7 mouse cellular contexts compared by ENCODE assay signal in the genomic region with DNA sequence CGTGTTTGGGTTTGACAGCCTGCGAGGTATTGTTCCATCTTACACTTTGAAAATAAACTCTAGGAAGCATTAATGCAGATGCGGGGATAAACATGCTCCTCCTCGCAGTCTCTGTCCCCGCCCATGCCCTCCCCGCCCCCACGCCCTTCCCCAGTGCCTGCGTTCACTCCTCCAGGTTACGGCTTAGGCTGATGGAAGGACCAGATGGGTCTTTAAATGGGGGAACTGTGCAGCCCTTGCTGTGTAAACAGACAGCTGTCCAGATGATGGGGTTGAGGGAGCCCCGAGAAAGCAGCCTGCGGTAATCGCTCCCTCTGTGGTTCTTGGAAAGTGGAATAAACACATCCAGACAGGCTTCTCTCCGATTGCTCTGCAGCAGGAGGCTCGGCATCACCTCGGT.
DNase-seq lines count a peak whose midpoint lies in the region; ATAC-seq lines count a peak whose summit lies in the region.

No protein-coding gene starts in this region.

- no peaks in the 10 kb centered on the region for H3K9me3 ChIP-seq in hindbrain, embryonic 14.5 days (ENCODE audit: control insufficient read depth, low read length)
- no peaks in the 10 kb centered on the region for H3K9me3 ChIP-seq in midbrain, embryonic 12.5 days

- peaks cover 25% of the 10 kb centered on the region for H3K4me1 ChIP-seq in hindbrain, embryonic 14.5 days (replicated peaks; ENCODE audit: control insufficient read depth, insufficient read depth, low read length)
- H3K4me1 ChIP-seq in midbrain, embryonic 12.5 days, result peaks cover 27% of the 10 kb centered on the region

- intact Hi-C loops in left cerebral cortex, postnatal 36 days (cut with DNase I), result no loop called here

- H3K9ac ChIP-seq in hindbrain, embryonic 14.5 days, result no peak overlapping the region; the same call in 1 of the 2 replicates
- peak overlapping the region; percentile 26; the same call in 1 of the 2 replicates for H3K9ac ChIP-seq in midbrain, embryonic 12.5 days (replicated peaks)

- no peak overlapping the region for H3K4me3 ChIP-seq in hindbrain, embryonic 14.5 days (replicated peaks; ENCODE audit: low read length)
- peak overlapping the region; percentile 19 for H3K4me3 ChIP-seq in midbrain, embryonic 12.5 days

- H3K27ac ChIP-seq in hindbrain, embryonic 14.5 days, result no peak overlapping the region
- H3K27ac ChIP-seq in midbrain, embryonic 12.5 days (replicated peaks), result peak overlapping the region; percentile 60

- H3K27me3 ChIP-seq in hindbrain, embryonic 14.5 days (ENCODE audit: control insufficient read depth, insufficient read depth, low read length), result no peaks in the 10 kb centered on the region
- peaks cover 26% of the 10 kb centered on the region for H3K27me3 ChIP-seq in midbrain, embryonic 12.5 days

- ATAC-seq in common myeloid progenitor, adult 5-6 weeks (replicated peaks; ENCODE audit: low read depth, poor library complexity, severe bottlenecking), result peak; percentile 19; the same call in 1 of the 2 replicates
- ATAC-seq in hindbrain, embryonic 14.5 days (ENCODE audit: low FRiP score), result no peak
- peak; percentile 72 for ATAC-seq in midbrain, embryonic 12.5 days (ENCODE audit: low FRiP score, low read depth)

- H3K4me2 ChIP-seq in hindbrain, embryonic 14.5 days (replicated peaks), result peak overlapping the region; percentile 24
- H3K4me2 ChIP-seq in midbrain, embryonic 12.5 days (replicated peaks), result peak overlapping the region; percentile 48

- peak; percentile 56 for DNase-seq in MN1 (ENCODE audit: low spot score)
- DNase-seq in hindbrain, embryonic 14.5 days (ENCODE audit: low spot score), result no peak
- DNase-seq in left cerebral cortex, postnatal 36 days (ENCODE audit: low spot score in 2 of 2), result no peak
- no peak for DNase-seq in adrenal gland, adult 18-20 months (ENCODE audit: low spot score in 2 of 2)
- no peak for DNase-seq in frontal cortex, postnatal 14 days (ENCODE audit: low spot score in 2 of 2)

- 8% methylated on average over 15 of the region's 15 CpGs for WGBS in hindbrain, embryonic 14.5 days
- WGBS in midbrain, embryonic 12.5 days, result 9% methylated on average over 15 of the region's 15 CpGs

- H3K36me3 ChIP-seq in hindbrain, embryonic 14.5 days (replicated peaks; ENCODE audit: control insufficient read depth, insufficient read depth), result no peaks in the 10 kb centered on the region
- H3K36me3 ChIP-seq in midbrain, embryonic 12.5 days, result no peaks in the 10 kb centered on the region
